Mouse (Mus musculus) CH12.LX (cell line): ENCODE results near the gene Dcst2. TPM values are rescaled to one million over a fixed set of nuclear protein-coding genes. Genes with fewer than 3 reads are reported as not detected.

Experiments
- DNase-seq: peaks from one replicate; pipeline ENCODE4 v3.0.0-alpha.2; 2013; ENCODE audit errors: extremely low read depth
- H3K27ac ChIP-seq: 2 replicates; pipeline ENCODE4 v1.5.1; 2012; ENCODE audit warnings: low read depth, mild to moderate bottlenecking, control low read depth, moderate library complexity; ENCODE audit not compliant: insufficient read depth
- H3K27me3 ChIP-seq: replicated peaks from 2 replicates; pipeline ENCODE3; 2012; ENCODE audit warnings: inconsistent platforms
- H3K36me3 ChIP-seq, 2 experiments: replicated peaks in 1 of 2; 2 replicates each; pipeline versions ENCODE3 to v1.6.1; 2012; ENCODE audit warnings: inconsistent platforms in 1 of 2, low read length in 1 of 2, mild to moderate bottlenecking in 1 of 2, mixed read lengths in 1 of 2, moderate library complexity in 1 of 2; ENCODE audit not compliant: control insufficient read depth in 1 of 2, insufficient read depth in 1 of 2
- H3K4me1 ChIP-seq, 2 experiments: 2 replicates each; pipeline ENCODE4 v1.6.1; 2012; ENCODE audit warnings: inconsistent platforms in 1 of 2, moderate library complexity in 1 of 2; ENCODE audit not compliant: insufficient read depth in 2 of 2, control insufficient read depth in 1 of 2
- H3K4me2 ChIP-seq: 2 replicates; pipeline ENCODE4 v1.6.1; 2012; ENCODE audit warnings: low read depth, mild to moderate bottlenecking, control low read depth; ENCODE audit not compliant: poor library complexity, insufficient read depth, severe bottlenecking
- H3K4me3 ChIP-seq, 3 experiments: fragments of 150-350 bp in 1 of 3; sonication (generic) in 1 of 3; replicated peaks in 1 of 3; 2 replicates each; pipeline versions ENCODE3 to v1.5.1; 2011 to 2012; ENCODE audit warnings: low read depth in 2 of 3, low read length in 2 of 3, mild to moderate bottlenecking in 2 of 3, moderate library complexity in 2 of 3, control low read depth in 1 of 3, improper control_type of control experiment in 1 of 3, inconsistent platforms in 1 of 3, mixed read lengths in 1 of 3; ENCODE audit not compliant: poor library complexity in 1 of 3
- H3K79me2 ChIP-seq: replicated peaks from 2 replicates; pipeline ENCODE4 v1.6.1; 2012; ENCODE audit warnings: mild to moderate bottlenecking, moderate library complexity; ENCODE audit not compliant: control insufficient read depth, poor library complexity, insufficient read depth, severe bottlenecking; ENCODE audit errors: extremely low read depth
- H3K9ac ChIP-seq: 2 replicates; pipeline ENCODE4 v1.6.1; 2012; ENCODE audit warnings: low read depth, mild to moderate bottlenecking, control low read depth, moderate library complexity; ENCODE audit not compliant: insufficient read depth
- H3K9me3 ChIP-seq: replicated peaks from 2 replicates; pipeline ENCODE3; 2012; ENCODE audit warnings: low read length, inconsistent platforms, mixed read lengths
- CHD2 ChIP-seq: IDR thresholded peaks from 2 replicates; pipeline ENCODE4 v1.6.1; 2011; ENCODE audit warnings: low read length, improper control_type of control experiment
- CTCF ChIP-seq, 2 experiments: IDR thresholded peaks in 1 of 2; conservative IDR thresholded peaks in 1 of 2; 2 replicates each; pipeline ENCODE4 v1.5.1; 2011 to 2012; ENCODE audit warnings: low read depth in 2 of 2, low read length in 2 of 2, improper control_type of control experiment in 1 of 2, inconsistent platforms in 1 of 2, mild to moderate bottlenecking in 1 of 2, moderate library complexity in 1 of 2
- ELF1 ChIP-seq: IDR thresholded peaks from 2 replicates; pipeline ENCODE4 v1.6.1; 2014; ENCODE audit warnings: low read depth, mild to moderate bottlenecking, inconsistent platforms, low read length, improper control_type of control experiment
- EP300 ChIP-seq: IDR thresholded peaks from 2 replicates; pipeline ENCODE4 v1.6.1; 2011; ENCODE audit warnings: low read length, improper control_type of control experiment
- GABPA ChIP-seq: IDR thresholded peaks from 2 replicates; pipeline ENCODE4 v1.6.1; 2012; ENCODE audit warnings: low read depth, low read length, improper control_type of control experiment, inconsistent platforms; ENCODE audit not compliant: insufficient replicate concordance
- JUND ChIP-seq: conservative IDR thresholded peaks from 2 replicates; pipeline ENCODE4 v1.6.1; 2011; ENCODE audit warnings: low read depth, low read length, improper control_type of control experiment
- MAX ChIP-seq: IDR thresholded peaks from 2 replicates; pipeline ENCODE4 v1.6.1; 2011; ENCODE audit warnings: low read length, improper control_type of control experiment
- MAZ ChIP-seq: IDR thresholded peaks from 2 replicates; pipeline ENCODE4 v1.6.1; 2012; ENCODE audit warnings: low read depth, mild to moderate bottlenecking, inconsistent platforms, low read length, improper control_type of control experiment, moderate library complexity
- MXI1 ChIP-seq: IDR thresholded peaks from 2 replicates; pipeline ENCODE4 v1.6.1; 2011; ENCODE audit warnings: mild to moderate bottlenecking, low read depth, low read length, improper control_type of control experiment
- MYC ChIP-seq: IDR thresholded peaks from 2 replicates; pipeline ENCODE4 v1.6.1; 2011; ENCODE audit warnings: low read depth, mild to moderate bottlenecking, improper control_type of control experiment, low read length
- NRF1 ChIP-seq: IDR thresholded peaks from 2 replicates; pipeline ENCODE4 v1.6.1; 2014; ENCODE audit warnings: low read depth, mild to moderate bottlenecking, inconsistent platforms, low read length, improper control_type of control experiment, moderate library complexity
- POLR2AphosphoS2 ChIP-seq: IDR thresholded peaks from 2 replicates; pipeline ENCODE4 v1.6.1; 2011; ENCODE audit warnings: low read depth, low read length, improper control_type of control experiment
- RAD21 ChIP-seq: IDR thresholded peaks from 2 replicates; pipeline ENCODE4 v1.6.1; 2011; ENCODE audit warnings: low read depth, mild to moderate bottlenecking, low read length, improper control_type of control experiment, moderate library complexity
- SMC3 ChIP-seq: IDR thresholded peaks from 2 replicates; pipeline ENCODE4 v1.6.1; 2011; ENCODE audit warnings: low read depth, low read length, improper control_type of control experiment
- UBTF ChIP-seq: IDR thresholded peaks from 2 replicates; pipeline ENCODE4 v1.6.1; 2012; ENCODE audit warnings: low read depth, mild to moderate bottlenecking, inconsistent platforms, low read length, improper control_type of control experiment, moderate library complexity
- USF1 ChIP-seq: IDR thresholded peaks from 2 replicates; pipeline ENCODE4 v1.6.1; 2014; ENCODE audit warnings: low read depth, mild to moderate bottlenecking, inconsistent platforms, low read length, improper control_type of control experiment
- ZC3H11A ChIP-seq: IDR thresholded peaks from 2 replicates; pipeline ENCODE4 v1.6.1; 2012; ENCODE audit warnings: low read depth, mild to moderate bottlenecking, inconsistent platforms, low read length, improper control_type of control experiment
- ZNF384 ChIP-seq: IDR thresholded peaks from 2 replicates; pipeline ENCODE4 v1.6.1; 2012; ENCODE audit warnings: low read depth, low read length, improper control_type of control experiment, inconsistent platforms
- dilution Hi-C: fragments of 300-500 bp; cut with MboI; formaldehyde crosslinking; loops from 2 replicates; pipeline ENCODE4 v1.14.3; 2020; ENCODE audit warnings: low sequenced_read_pairs; ENCODE audit not compliant: extremely low pct_unique_long_range_greater_than_20kb, extremely low pct_ligation_motif_present
- in situ Hi-C: fragments of 300-500 bp; cut with MboI; formaldehyde crosslinking; loops from 3 replicates; pipeline ENCODE4 v1.14.3; 2019; ENCODE audit warnings: low sequenced_read_pairs, low pct_ligation_motif_present, low pct_unique_long_range_greater_than_20kb, mixed read lengths
- polyA plus RNA-seq: library from polyadenylated mRNA; unstranded; fragments of >175 nt; gene quantifications from 2 replicates; pipeline ENCODE4 v1.2.1, GENCODE M21; 2012; ENCODE audit warnings: low read depth; ENCODE audit not compliant: insufficient read length
- total RNA-seq, 2 experiments: library from RNA; depleted of rRNA; stranded (reverse); fragments of 300-350 nt in 1 of 2; fragments of >200 nt in 1 of 2; gene quantifications; 2 replicates each; pipeline ENCODE4 v1.2.3; 2012 to 2014

The Dcst2 gene
- total and polyA plus RNA-seq, 3 experiments, result 0.10 TPM; not detected in 2

DNA sequence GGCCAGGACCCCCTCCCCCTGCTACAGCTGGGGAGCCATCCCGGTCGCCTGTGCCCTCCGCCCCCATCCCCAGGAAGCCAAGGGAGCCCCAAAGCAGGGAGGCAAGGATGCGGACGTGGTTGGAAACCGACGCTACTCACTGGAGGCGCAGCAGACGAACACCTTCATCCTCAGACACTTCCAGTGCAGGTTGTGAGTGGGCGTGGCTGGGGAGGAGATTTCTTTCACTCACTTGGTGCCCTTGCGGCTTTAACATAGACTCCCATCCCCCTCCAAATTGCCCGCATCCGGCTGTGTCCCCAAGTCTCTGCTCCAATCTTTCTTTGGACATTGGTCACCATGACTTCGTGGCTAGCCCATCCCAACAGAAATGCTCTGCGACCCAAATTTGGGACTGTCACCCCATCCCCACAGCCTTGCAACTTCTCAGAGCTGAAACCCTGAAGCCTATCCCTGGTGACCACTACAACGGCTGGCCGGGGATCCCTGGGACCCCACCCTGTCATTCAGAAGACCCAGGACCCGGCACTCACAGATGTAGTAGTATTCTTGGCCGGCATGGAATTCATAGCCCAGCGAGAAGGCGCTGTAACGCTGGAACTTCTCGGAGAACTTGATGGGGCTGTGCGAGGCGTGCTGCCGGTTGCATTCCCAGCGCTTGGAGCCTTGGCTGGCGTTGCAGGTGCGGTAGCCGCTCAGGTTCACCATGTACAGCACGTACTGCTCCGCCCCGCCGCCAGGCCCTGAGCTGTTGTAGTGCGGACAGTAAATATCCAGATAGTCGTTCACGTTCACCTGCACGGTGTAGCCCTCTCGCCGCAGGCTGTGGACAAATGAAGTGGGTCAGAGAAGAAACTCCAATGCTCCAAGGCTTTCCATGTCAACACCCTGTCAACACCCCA lies 45.6 kb upstream of the Dcst2 start:
- Histone ChIP-seq H3K4me3 (peak overlapping the region; percentile 13 to 50 (median 31)), H3K9ac (no peak overlapping the region), H3K27ac (no peak overlapping the region), H3K9me3 (peaks cover 3% of the 10 kb centered on the region), H3K79me2 (no peaks in the 10 kb centered on the region), H3K27me3 (peaks cover 42% of the 10 kb centered on the region), H3K4me2 (peak overlapping the region; percentile 58), H3K36me3 (no peaks in the 10 kb centered on the region), H3K4me1 (peaks cover 28 to 61% of the 10 kb centered on the region in 2 experiments)
- no peak for DNase-seq
- dilution Hi-C loops, result no loop called here
- in situ Hi-C loops, result no loop called here
- TF ChIP-seq POLR2AphosphoS2, result no peak
- no peak for TF ChIP-seq MAZ
- TF ChIP-seq MAX, result no peak
- no peak for TF ChIP-seq EP300
- no peak for TF ChIP-seq RAD21
- no peak for TF ChIP-seq CHD2

DNA sequence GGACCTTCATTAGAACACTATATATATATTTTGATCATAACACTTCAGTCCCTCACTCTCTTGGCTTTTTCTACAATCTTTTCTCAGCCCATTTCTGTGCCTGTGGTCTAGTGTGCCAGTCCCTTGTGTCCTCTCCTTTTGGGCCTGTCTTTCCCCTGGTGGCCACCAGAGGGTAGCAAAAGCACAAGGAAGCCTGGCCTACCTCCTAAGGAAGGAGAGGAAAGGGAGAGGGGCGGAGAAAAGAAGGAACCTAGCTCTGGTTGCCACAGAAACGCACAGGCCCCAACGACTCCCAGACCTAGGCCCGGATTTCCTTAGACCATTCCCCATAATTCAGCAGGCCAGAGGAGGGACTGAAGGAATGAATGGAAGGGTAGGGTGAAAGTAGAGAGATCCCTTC lies 44.9 kb upstream of the Dcst2 start:
- dilution Hi-C loops, result no loop called here
- no peaks in the 10 kb centered on the region for H3K79me2 ChIP-seq
- H3K9me3 ChIP-seq, result peaks cover 3% of the 10 kb centered on the region
- peaks cover 49% of the 10 kb centered on the region for H3K27me3 ChIP-seq
- peaks cover 31 to 61% of the 10 kb centered on the region in 2 experiments for H3K4me1 ChIP-seq
- H3K4me2 ChIP-seq, result no peak overlapping the region
- in situ Hi-C loops, result no loop called here
- no peak overlapping the region for H3K9ac ChIP-seq
- peak; percentile 76 for DNase-seq
- no peaks in the 10 kb centered on the region for H3K36me3 ChIP-seq
- no peak for TF ChIP-seq GABPA
- TF ChIP-seq RAD21, result peak; percentile 94
- TF ChIP-seq EP300, result no peak
- peak; percentile 93 for TF ChIP-seq SMC3
- TF ChIP-seq CTCF (conservative IDR thresholded peaks at IDR 0.05 in 1 of 2, IDR thresholded peaks at IDR 0.05 in 1 of 2; ENCODE audit: low read depth in 2 of 2, low read length in 2 of 2), result peak; percentile 79 to 96
- peak; percentile 47 for TF ChIP-seq ZC3H11A
- TF ChIP-seq NRF1, result no peak
- no peak overlapping the region for H3K4me3 ChIP-seq
- no peak overlapping the region for H3K27ac ChIP-seq

DNA sequence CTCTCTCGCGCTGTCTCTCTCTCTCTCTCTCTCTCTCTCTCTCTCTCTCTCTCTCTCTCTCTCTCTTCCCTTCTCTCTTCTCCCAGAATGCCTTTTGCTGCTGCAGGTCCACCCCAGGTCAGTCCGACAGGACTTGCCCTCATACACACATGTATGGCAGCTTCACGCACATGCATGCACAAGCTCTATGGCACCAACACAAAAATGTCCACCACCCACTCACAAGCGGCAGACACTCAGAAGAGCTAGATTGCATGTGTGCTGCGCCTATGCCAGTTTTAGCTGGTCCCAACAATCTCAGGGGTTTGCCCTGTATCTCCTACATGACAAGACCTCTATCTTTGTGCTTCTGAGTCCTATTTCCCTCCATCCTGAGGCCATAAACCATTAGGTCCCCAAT lies 44.5 kb upstream of the Dcst2 start:
- peaks cover 53% of the 10 kb centered on the region for H3K27me3 ChIP-seq
- no peak overlapping the region for H3K4me3 ChIP-seq
- in situ Hi-C loops (no loop called here), dilution Hi-C loops (no loop called here)
- H3K36me3 ChIP-seq, result no peaks in the 10 kb centered on the region
- no peaks in the 10 kb centered on the region for H3K79me2 ChIP-seq
- H3K4me1 ChIP-seq, result peaks cover 35 to 65% of the 10 kb centered on the region in 2 experiments
- no peak for DNase-seq
- H3K9me3 ChIP-seq, result peaks cover 3% of the 10 kb centered on the region
- H3K27ac ChIP-seq, result no peak overlapping the region
- H3K9ac ChIP-seq, result no peak overlapping the region
- TF ChIP-seq MYC (no peak), UBTF (no peak), MXI1 (no peak), MAX (no peak), CHD2 (no peak), ELF1 (no peak), USF1 (no peak), ZNF384 (no peak), JUND (no peak)
- H3K4me2 ChIP-seq, result no peak overlapping the region
